Comparison of ENCODE assay signal across 9 mouse cellular contexts in genomic region chr8:70492664-70493640, GRCm38 (mm10). TPM values are rescaled to one million over a fixed set of nuclear protein-coding genes. Genes with fewer than 3 reads are reported as not detected.
DNase-seq lines count a peak whose midpoint lies in the region; ATAC-seq and TF ChIP-seq lines count a peak whose summit lies in the region.
"Had no signal": no experiment of that assay in that cellular context is flagged by ENCODE, and none has a peak within 500 bp of the region (broad histone marks: within the 10 kb centered on the region; RNA-seq: fewer than 3 reads in every experiment).

Gene Crlf1 (plus strand): TSS chr8:70493158.

- H3K4me1 ChIP-seq in heart, embryonic 11.5 days (ENCODE audit: control insufficient read depth, insufficient read depth, low read length) = peaks cover 48% of the 10 kb centered on the region
- H3K4me1 ChIP-seq in ES-Bruce4 (ENCODE audit: control insufficient read depth, insufficient read depth, low read length) = peaks cover 2% of the 10 kb centered on the region
- H3K4me1 ChIP-seq in hindbrain, embryonic 12.5 days = peaks cover 56% of the 10 kb centered on the region
- H3K4me1 ChIP-seq in lung, postnatal 0 days (ENCODE audit: insufficient read depth, low read depth, low read length) = peaks cover 28% of the 10 kb centered on the region

- no peaks in the 10 kb centered on the region for H3K9me3 ChIP-seq in heart, embryonic 11.5 days (replicated peaks; ENCODE audit: control insufficient read depth, low read length)
- H3K9me3 ChIP-seq in ES-Bruce4 (replicated peaks; ENCODE audit: control insufficient read depth, insufficient read depth, low read length, poor library complexity, severe bottlenecking) = no peaks in the 10 kb centered on the region
- no peaks in the 10 kb centered on the region for H3K9me3 ChIP-seq in hindbrain, embryonic 12.5 days (replicated peaks)
- H3K9me3 ChIP-seq in lung, postnatal 0 days (ENCODE audit: low read length) = no peaks in the 10 kb centered on the region

- H3K27ac ChIP-seq in heart, embryonic 11.5 days (ENCODE audit: low read depth, low read length) = no peak within 1 kb of the TSS
- no peak within 1 kb of the TSS for H3K27ac ChIP-seq in ES-Bruce4 (ENCODE audit: insufficient read depth, low read length)
- H3K27ac ChIP-seq in hindbrain, embryonic 12.5 days = no peak within 1 kb of the TSS
- H3K27ac ChIP-seq in lung, postnatal 0 days (ENCODE audit: low read length) = no peak within 1 kb of the TSS

- ATAC-seq in heart, embryonic 11.5 days (replicated peaks; ENCODE audit: insufficient number of reproducible peaks, low FRiP score, low TSS enrichment) = no peak
- no peak for ATAC-seq in hindbrain, embryonic 12.5 days (ENCODE audit: low FRiP score)
- ATAC-seq in lung, postnatal 0 days = peak; percentile 15; the same call in 1 of the 2 replicates
- ATAC-seq: CD4-positive, CD25-positive, alpha-beta regulatory T cell, adult 4 months had no signal

- TF ChIP-seq EP300 in ES-Bruce4 (IDR thresholded peaks at IDR 0.05; ENCODE audit: insufficient read depth, low read depth, low read length) = no peak
- no peak for TF ChIP-seq EP300 in lung, postnatal 0 days (IDR thresholded peaks at IDR 0.05)

- H3K4me3 ChIP-seq in heart, embryonic 11.5 days (ENCODE audit: low read depth, low read length) = peak within 1 kb of the TSS; percentile 49
- H3K4me3 ChIP-seq in ES-Bruce4 (ENCODE audit: low read depth, low read length) = peak within 1 kb of the TSS; percentile 33
- H3K4me3 ChIP-seq in hindbrain, embryonic 12.5 days = peak within 1 kb of the TSS; percentile 36
- peak within 1 kb of the TSS; percentile 49 for H3K4me3 ChIP-seq in lung, postnatal 0 days (ENCODE audit: low read depth, low read length)

- no peak for TF ChIP-seq POLR2A in ES-Bruce4 (IDR thresholded peaks at IDR 0.05; ENCODE audit: insufficient read depth, low read length)

- under 1% methylated on average over 57 of the region's 93 CpGs for WGBS in heart, embryonic 11.5 days (ENCODE audit: insufficient replicate concordance)
- WGBS in hindbrain, embryonic 12.5 days = under 1% methylated on average over 60 of the region's 93 CpGs
- under 1% methylated on average over 49 of the region's 93 CpGs for WGBS in lung, postnatal 0 days

- peaks cover 96% of the 10 kb centered on the region for H3K27me3 ChIP-seq in heart, embryonic 11.5 days (ENCODE audit: control insufficient read depth, insufficient read depth, low read length)
- peaks cover 46% of the 10 kb centered on the region for H3K27me3 ChIP-seq in ES-Bruce4 (ENCODE audit: control insufficient read depth, insufficient read depth, low read length, poor library complexity, severe bottlenecking)
- H3K27me3 ChIP-seq in hindbrain, embryonic 12.5 days = peaks cover 100% of the 10 kb centered on the region
- H3K27me3 ChIP-seq in lung, postnatal 0 days (replicated peaks; ENCODE audit: insufficient read depth, low read length) = peaks cover 50% of the 10 kb centered on the region

- H3K36me3 ChIP-seq in heart, embryonic 11.5 days (ENCODE audit: control insufficient read depth, insufficient read depth, low read length) = no peaks in the 10 kb centered on the region
- no peaks in the 10 kb centered on the region for H3K36me3 ChIP-seq in ES-Bruce4 (ENCODE audit: control insufficient read depth, insufficient read depth, low read length, poor library complexity, severe bottlenecking)
- H3K36me3 ChIP-seq in hindbrain, embryonic 12.5 days = no peaks in the 10 kb centered on the region
- no peaks in the 10 kb centered on the region for H3K36me3 ChIP-seq in lung, postnatal 0 days (ENCODE audit: insufficient read depth, low read length)

- peak within 1 kb of the TSS; percentile 28; the same call in 1 of the 2 replicates for H3K9ac ChIP-seq in heart, embryonic 11.5 days (ENCODE audit: low read depth, low read length)
- peak within 1 kb of the TSS; percentile 56 for H3K9ac ChIP-seq in ES-Bruce4 (ENCODE audit: low read depth, poor library complexity, severe bottlenecking)
- H3K9ac ChIP-seq in hindbrain, embryonic 12.5 days = peak within 1 kb of the TSS; percentile 54
- peak within 1 kb of the TSS; percentile 26; the same call in 1 of the 2 replicates for H3K9ac ChIP-seq in lung, postnatal 0 days (replicated peaks; ENCODE audit: low read depth)

- TF ChIP-seq CTCF in ES-Bruce4 (IDR thresholded peaks at IDR 0.05; ENCODE audit: low read depth, low read length) = no peak
- TF ChIP-seq CTCF in lung, postnatal 0 days (IDR thresholded peaks at IDR 0.05) = no peak

- H3K4me2 ChIP-seq in heart, embryonic 11.5 days = peak within 1 kb of the TSS; percentile 74
- peak within 1 kb of the TSS; percentile 63 for H3K4me2 ChIP-seq in hindbrain, embryonic 12.5 days (replicated peaks)
- peak within 1 kb of the TSS; percentile 82 for H3K4me2 ChIP-seq in lung, postnatal 0 days (replicated peaks; ENCODE audit: low read depth, low read length)

- no peak for DNase-seq in heart, adult 11 months
- no peak for DNase-seq in lung, postnatal 0 days (ENCODE audit: low spot score)
- no peak for DNase-seq in thymus, adult 18-20 months
- DNase-seq in left cerebral cortex, adult 9 months (ENCODE audit: low spot score in 2 of 2) = no peak
- no peak for DNase-seq in spleen, postnatal 10 days (ENCODE audit: low spot score in 2 of 2)

RNA-seq across cellular contexts. Expression of gene Crlf1, which starts in this region (rescaled TPM):
- 0.80 and 3.8 TPM in 2 replicates for polyA plus RNA-seq in heart, embryonic 11.5 days (2014; fragmentation: Nextera tagmentation; extraction: Ambion mirVana)
- polyA plus RNA-seq in ES-Bruce4 (2011; ENCODE audit: insufficient read depth, insufficient read length, low read depth, missing spikeins) = 6.1 and 7.5 TPM in 2 replicates
- polyA plus RNA-seq in hindbrain, embryonic 12.5 days (2016; fragmentation: Nextera tagmentation; extraction: Ambion mirVana) = 3.3 and 4.2 TPM in 2 replicates
- 98.7 and 112 TPM in 2 replicates for polyA plus RNA-seq in lung, postnatal 0 days (2015; fragmentation: Nextera tagmentation; extraction: Ambion mirVana)
- polyA plus RNA-seq: CD4-positive, CD25-positive, alpha-beta regulatory T cell, adult 4 months had no signal

Comparison
In these comparisons a context has a peak if more than half of its experiments do, and no peak if none do; other contexts are left out.
1. RNA of gene Crlf1 (polyA plus RNA-seq): 98.7 to 112 TPM in lung, postnatal 0 days; 6.1 to 7.5 TPM in ES-Bruce4, 3.3 to 4.2 TPM in hindbrain, embryonic 12.5 days and 0.80 to 3.8 TPM in heart, embryonic 11.5 days; every median in the first group is over 10 times any median in the second.
2. Peak in every context shown above with its lines, with median percentiles within 50 percentile points of each other: H3K4me2 ChIP-seq, H3K4me3 ChIP-seq and H3K9ac ChIP-seq.